Mouse (Mus musculus) embryonic facial prominence, embryonic 10.5 days (tissue): ENCODE data around the gene Vta1. TPM values are rescaled to one million over a fixed set of nuclear protein-coding genes. Genes with fewer than 3 reads are reported as not detected.

Source experiments
- DNase-seq: peaks from one replicate; pipeline ENCODE4 v3.0.0-alpha.2; 2017; ENCODE audit warnings: low spot score
- H3K27ac ChIP-seq: fragments of 300-500 bp; sonication (generic); replicated peaks from 2 replicates; pipeline ENCODE4 v1.5.1; 2016; ENCODE audit warnings: mild to moderate bottlenecking
- H3K27me3 ChIP-seq: fragments of 300-500 bp; sonication (generic); replicated peaks from 2 replicates; pipeline ENCODE4 v1.6.1; 2016; ENCODE audit warnings: low read depth, mild to moderate bottlenecking; ENCODE audit not compliant: poor library complexity, severe bottlenecking
- H3K36me3 ChIP-seq: fragments of 300-500 bp; sonication (generic); replicated peaks from 2 replicates; pipeline ENCODE4 v1.6.1; 2016; ENCODE audit warnings: mild to moderate bottlenecking, moderate library complexity
- H3K4me1 ChIP-seq: fragments of 300-500 bp; sonication (generic); 2 replicates; pipeline ENCODE4 v1.6.1; 2016
- H3K4me3 ChIP-seq: fragments of 300-500 bp; sonication (generic); 2 replicates; pipeline ENCODE4 v1.5.1; 2016; ENCODE audit warnings: mild to moderate bottlenecking, moderate library complexity
- H3K9me3 ChIP-seq: fragments of 300-500 bp; sonication (generic); 2 replicates; pipeline ENCODE4 v1.6.1; 2016; ENCODE audit warnings: mild to moderate bottlenecking
- WGBS: fragments of 180-500 bp; shearing (Covaris S2); methylation state at CpG from one replicate; pipeline ENCODE4 v1.1.7; 2016; 5-methylcytosine and 5-hydroxymethylcytosine counted together
- polyA plus RNA-seq: library from polyadenylated mRNA; unstranded; fragments of >200 nt; fragmentation: Nextera tagmentation; extraction: Ambion mirVana; gene quantifications from 2 replicates; pipeline ENCODE4 v1.2.1, GENCODE M21; 2016

Gene Vta1
- 109 and 117 TPM in 2 replicates for polyA plus RNA-seq

DNA sequence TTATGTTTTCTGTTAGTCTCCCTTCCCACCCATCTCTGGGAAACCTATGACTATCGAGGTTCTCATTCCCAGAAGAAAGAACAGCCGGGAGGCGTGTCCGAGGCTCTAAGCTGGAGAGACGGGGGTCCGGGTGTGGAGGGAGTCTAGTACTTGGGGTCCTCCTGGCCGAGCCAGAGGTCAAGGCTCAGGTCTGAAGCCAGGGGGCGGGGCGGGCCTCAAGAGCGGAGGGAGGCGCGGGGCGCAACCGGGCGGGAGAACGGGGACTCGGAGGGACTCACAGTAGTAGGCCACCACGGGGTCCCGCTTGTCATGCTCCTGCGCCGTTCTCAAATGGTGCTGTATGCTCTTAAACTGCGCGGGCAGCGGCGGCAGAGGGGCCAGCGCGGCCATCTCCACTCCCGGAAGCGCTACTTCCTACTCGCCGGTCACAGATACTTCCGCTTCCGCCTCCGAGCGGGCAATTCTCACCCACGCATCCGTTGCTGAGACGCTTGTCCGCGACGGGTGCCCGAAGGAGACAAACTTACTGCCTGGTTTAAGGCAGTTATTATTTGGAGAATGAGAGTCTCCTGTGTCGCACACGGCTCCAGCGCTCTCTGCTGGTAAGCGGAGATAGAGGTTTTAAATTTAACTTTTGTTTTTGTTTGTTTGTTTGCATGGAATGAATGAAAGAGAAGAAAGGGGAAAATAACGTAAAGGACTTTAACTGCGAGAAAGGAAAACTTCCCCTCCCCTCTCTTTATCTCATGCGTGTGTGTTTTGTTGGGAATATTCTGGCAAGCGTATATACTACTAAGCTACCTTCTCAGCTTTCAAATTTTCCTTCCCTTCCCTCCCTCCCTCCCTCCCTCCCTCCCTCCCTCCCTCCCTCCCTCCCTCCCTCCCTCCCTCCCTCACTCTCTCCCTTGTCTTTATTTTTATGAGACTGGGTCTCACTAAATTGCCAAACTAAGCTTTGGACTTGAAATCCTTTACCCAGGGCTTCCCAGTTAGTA lies at the start of gene Vta1, which contains the start of gene Nmbr:
Gene Vta1, minus strand, starts transcription at position 489 of the 995 bp plus-strand sequence.
Gene Nmbr, plus strand, starts transcription at position 520 of the 995 bp plus-strand sequence.
- peak within 1 kb of the TSS; percentile 92 for H3K4me3 ChIP-seq
- H3K4me1 ChIP-seq = peaks cover 15% of the 10 kb centered on the region
- peak; percentile 95 for DNase-seq
- WGBS = 0% methylated on average over 50 of the region's 50 CpGs
- peak within 1 kb of the TSS; percentile 88 for H3K27ac ChIP-seq
- no peaks in the 10 kb centered on the region for H3K27me3 ChIP-seq
- no peaks in the 10 kb centered on the region for H3K9me3 ChIP-seq
- no peaks in the 10 kb centered on the region for H3K36me3 ChIP-seq

DNA sequence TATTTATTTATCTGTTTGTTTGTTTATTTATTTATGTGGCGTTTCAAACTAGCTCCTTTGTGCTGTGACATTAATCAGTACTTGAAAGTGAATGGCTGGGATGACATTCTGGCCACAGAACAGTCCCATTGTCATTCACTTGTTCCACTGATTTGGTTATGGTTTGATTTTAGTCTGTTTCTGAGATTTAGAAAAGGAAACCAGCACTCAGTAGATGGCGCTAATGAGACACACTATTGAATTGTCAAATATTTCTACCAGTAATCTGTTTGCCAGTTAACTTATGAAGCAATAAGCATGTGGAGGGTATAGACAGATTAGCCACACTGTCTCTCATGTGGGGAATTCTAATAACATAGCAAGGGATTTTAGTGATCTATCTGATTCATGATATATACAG lies 28.9 kb upstream of the Vta1 start:
- 14% methylated on average over 2 of the region's 2 CpGs for WGBS

DNA sequence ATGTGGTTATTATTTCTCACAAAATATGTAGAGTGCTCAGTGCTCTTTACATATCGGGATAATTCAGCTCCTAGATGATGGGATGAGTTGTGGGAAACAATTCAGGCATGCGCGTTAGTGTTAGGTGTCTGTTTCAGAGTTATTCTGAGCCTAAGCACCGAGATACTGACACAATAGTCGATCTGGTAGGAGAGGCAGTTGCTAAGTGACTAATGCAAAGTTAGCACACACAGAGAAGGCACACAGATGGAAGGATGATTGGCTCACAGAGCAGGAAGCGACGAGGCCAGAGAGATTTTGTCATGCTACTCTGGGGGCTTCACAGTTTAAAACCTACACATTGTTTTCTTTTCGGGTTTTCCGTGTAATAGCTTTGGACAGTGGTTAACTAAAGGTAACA lies 20.3 kb upstream of the Vta1 start:
- H3K4me1 ChIP-seq = no peaks in the 10 kb centered on the region
- H3K4me3 ChIP-seq = no peak overlapping the region
- no peaks in the 10 kb centered on the region for H3K27me3 ChIP-seq
- H3K36me3 ChIP-seq = no peaks in the 10 kb centered on the region
- DNase-seq = no peak
- H3K9me3 ChIP-seq = no peaks in the 10 kb centered on the region
- no peak overlapping the region for H3K27ac ChIP-seq
- WGBS = 74% methylated on average over 9 of the region's 9 CpGs

More for the DNA sequence above, 28.9 kb upstream of the Vta1 start:
- H3K27ac ChIP-seq = no peak overlapping the region
- no peaks in the 10 kb centered on the region for H3K9me3 ChIP-seq
- no peaks in the 10 kb centered on the region for H3K27me3 ChIP-seq
- DNase-seq = no peak
- H3K4me3 ChIP-seq = no peak overlapping the region
- no peaks in the 10 kb centered on the region for H3K4me1 ChIP-seq
- H3K36me3 ChIP-seq = no peaks in the 10 kb centered on the region

DNA sequence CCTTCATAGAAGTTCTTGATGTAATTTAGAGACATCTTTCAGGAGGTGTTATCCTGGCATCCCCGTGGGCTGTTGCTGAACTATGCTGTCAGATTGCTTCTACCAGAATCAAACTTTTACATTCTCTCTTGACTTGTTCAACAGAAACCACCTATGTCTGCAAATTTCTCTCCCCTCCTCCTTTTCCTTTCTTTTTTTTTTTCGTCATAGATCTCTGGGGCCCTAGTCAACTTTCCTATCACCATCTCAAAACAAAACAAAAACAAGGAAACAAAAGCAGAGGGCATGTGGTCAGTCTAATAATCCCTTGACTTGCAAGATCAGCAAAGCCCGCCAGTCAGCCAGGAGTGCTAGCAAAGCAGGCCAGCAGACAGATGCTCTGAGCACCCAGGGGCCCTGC lies 12.8 kb upstream of the Vta1 start, which contains the start of gene Gje1:
Gene Gje1, minus strand, starts transcription at position 101 of the 400 bp plus-strand sequence.
- DNase-seq = no peak
- H3K27me3 ChIP-seq = no peaks in the 10 kb centered on the region
- WGBS = 54% methylated on average over 3 of the region's 3 CpGs
- H3K36me3 ChIP-seq = no peaks in the 10 kb centered on the region
- H3K4me3 ChIP-seq = no peak within 1 kb of the TSS
- H3K9me3 ChIP-seq = no peaks in the 10 kb centered on the region
- no peak within 1 kb of the TSS for H3K27ac ChIP-seq
- H3K4me1 ChIP-seq = no peaks in the 10 kb centered on the region

DNA sequence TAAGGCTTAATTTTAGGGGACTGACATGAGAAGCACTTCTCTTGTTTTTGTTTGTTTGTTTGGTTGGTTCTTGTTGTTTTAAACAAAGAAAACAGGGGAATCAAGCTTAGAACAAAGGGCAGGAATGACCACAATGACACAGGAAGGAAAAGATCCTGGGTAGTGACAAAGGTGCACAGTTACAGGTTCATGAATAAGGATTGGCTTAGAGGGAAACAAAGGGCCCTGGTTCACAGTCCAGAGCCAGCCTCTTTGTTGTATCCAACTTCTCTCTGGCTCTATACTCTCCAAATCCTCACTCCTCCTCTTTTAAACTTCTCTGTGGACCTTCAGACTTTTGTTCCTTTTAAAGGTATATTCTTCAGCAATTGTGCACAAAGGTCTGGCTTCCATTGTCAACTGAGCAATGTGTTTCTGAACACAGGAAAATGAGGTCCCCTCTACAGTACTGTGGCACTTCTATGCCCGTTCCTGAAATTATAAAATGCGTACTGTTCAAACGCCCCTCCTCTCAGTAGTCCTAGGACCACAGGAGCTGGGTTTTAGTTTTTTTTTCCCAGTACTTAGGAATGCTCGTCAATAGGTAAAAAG lies 1.4 kb downstream of the Vta1 start:
- 69% methylated on average over 4 of the region's 4 CpGs for WGBS
- no peak for DNase-seq
- H3K27ac ChIP-seq = no peak overlapping the region; the same call in 1 of the 2 replicates

DNA sequence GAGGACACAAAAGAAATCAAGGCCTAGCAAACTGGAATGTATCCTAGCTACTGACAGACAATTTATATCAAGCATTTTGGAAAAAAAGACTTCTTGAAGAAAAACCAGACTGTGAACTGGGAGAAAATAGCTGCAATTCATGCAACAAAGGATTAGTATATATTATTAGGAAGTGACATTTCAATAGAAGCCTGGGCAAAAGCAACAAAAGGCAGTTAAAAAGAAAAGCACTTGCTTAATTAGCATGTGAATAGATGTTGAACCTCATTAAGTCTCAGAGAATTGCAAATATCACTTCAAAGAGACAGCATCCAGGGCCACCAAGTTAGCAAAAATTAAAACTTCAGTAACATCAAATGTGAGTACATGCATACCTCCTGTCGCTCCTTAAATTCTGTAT lies 2.1 kb downstream of the Vta1 start:
- Histone ChIP-seq H3K27ac (no peak overlapping the region), H3K9me3 (no peaks in the 10 kb centered on the region), H3K27me3 (no peaks in the 10 kb centered on the region), H3K36me3 (no peaks in the 10 kb centered on the region), H3K4me1 (peaks cover 15% of the 10 kb centered on the region), H3K4me3 (peak overlapping the region; percentile 92)
- 68% methylated on average over 1 of the region's 1 CpGs for WGBS
- DNase-seq = no peak

More for the DNA sequence above, 1.4 kb downstream of the Vta1 start:
- peak overlapping the region; percentile 92 for H3K4me3 ChIP-seq
- no peaks in the 10 kb centered on the region for H3K36me3 ChIP-seq
- peaks cover 15% of the 10 kb centered on the region for H3K4me1 ChIP-seq
- no peaks in the 10 kb centered on the region for H3K9me3 ChIP-seq
- H3K27me3 ChIP-seq = no peaks in the 10 kb centered on the region

DNA sequence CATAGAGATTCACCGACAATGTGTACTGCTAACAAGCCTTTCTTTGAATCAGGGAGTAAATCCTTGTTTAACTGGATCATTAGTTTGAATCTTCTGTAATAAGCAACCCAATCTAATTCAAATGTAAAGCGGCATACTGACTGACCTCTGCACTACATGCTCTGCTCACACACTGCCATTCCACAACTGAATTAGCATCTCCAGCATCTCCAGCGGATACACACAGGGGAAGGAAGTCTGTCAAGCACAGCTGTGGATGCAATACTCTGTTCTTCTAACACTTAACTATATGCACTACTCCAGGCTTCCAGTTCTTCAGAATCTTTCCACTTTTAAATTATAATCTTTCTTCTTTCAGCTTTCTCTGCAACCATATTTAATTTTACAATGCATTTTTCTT lies 15.0 kb downstream of the Vta1 start:
- DNase-seq = no peak
- no peaks in the 10 kb centered on the region for H3K27me3 ChIP-seq
- H3K36me3 ChIP-seq = peaks cover 19% of the 10 kb centered on the region
- WGBS = 84% methylated on average over 3 of the region's 3 CpGs
- H3K27ac ChIP-seq = no peak overlapping the region
- no peaks in the 10 kb centered on the region for H3K4me1 ChIP-seq
- no peak overlapping the region for H3K4me3 ChIP-seq
- peaks cover 4% of the 10 kb centered on the region; the same call in 1 of the 2 replicates for H3K9me3 ChIP-seq

DNA sequence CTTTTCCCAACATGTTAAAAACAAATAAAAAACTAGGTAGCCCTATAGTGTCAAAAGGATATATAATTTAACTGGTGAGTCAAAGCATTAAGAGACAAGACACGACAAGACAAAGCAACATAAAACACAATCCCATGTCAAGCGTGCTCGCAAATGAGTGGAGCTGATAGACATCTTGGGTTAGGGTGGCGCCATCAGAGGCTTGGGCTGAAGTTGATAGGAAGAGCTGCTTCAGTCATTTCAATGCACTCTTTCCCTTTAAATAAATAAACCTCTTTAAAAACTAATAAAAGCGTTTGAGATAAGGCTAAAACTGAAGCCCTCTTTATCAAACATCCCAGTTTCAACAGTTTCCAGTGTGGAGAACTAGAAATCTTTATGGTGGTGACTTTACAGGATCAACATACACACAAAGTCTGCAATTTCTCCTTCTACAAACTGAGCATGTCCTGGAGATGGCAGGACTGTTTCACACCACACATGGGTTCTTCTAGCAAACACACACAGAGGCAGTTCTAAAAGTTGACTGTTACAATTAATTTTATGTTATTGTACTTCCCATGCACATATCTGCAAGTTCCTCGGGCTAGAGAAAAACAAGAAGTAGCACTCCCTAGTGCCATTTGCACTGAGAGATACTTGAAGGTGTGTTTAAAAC lies 16.4 kb downstream of the Vta1 start:
- peaks cover 4% of the 10 kb centered on the region; the same call in 1 of the 2 replicates for H3K9me3 ChIP-seq
- no peak overlapping the region for H3K27ac ChIP-seq
- 91% methylated on average over 6 of the region's 6 CpGs for WGBS
- peaks cover 27% of the 10 kb centered on the region for H3K36me3 ChIP-seq
- H3K27me3 ChIP-seq = no peaks in the 10 kb centered on the region
- DNase-seq = no peak
- H3K4me3 ChIP-seq = no peak overlapping the region
- H3K4me1 ChIP-seq = no peaks in the 10 kb centered on the region

DNA sequence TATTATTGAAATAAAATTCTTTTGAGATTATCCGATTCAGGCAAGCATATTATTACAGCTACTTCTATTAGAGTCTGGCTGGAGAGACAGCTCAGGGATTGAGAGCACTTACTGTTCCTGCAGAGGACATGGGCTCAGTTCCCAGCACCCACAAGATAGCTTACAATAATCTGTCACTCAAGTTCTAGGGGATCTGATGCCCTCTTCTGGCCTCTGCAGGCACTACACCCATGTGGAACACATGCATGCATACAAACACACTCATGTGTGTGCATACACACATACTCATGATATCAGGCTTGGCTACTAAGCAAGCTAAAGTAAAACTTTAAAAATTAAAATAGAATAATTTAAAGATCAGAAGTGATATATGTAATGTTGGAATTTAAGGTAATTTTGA lies 19.7 kb downstream of the Vta1 start:
- no peak overlapping the region for H3K27ac ChIP-seq
- no peaks in the 10 kb centered on the region for H3K4me1 ChIP-seq
- no peak overlapping the region for H3K4me3 ChIP-seq
- peaks cover 4% of the 10 kb centered on the region; the same call in 1 of the 2 replicates for H3K9me3 ChIP-seq
- no peaks in the 10 kb centered on the region for H3K27me3 ChIP-seq
- H3K36me3 ChIP-seq = peaks cover 27% of the 10 kb centered on the region
- 94% methylated on average over 1 of the region's 1 CpGs for WGBS
- DNase-seq = no peak

DNA sequence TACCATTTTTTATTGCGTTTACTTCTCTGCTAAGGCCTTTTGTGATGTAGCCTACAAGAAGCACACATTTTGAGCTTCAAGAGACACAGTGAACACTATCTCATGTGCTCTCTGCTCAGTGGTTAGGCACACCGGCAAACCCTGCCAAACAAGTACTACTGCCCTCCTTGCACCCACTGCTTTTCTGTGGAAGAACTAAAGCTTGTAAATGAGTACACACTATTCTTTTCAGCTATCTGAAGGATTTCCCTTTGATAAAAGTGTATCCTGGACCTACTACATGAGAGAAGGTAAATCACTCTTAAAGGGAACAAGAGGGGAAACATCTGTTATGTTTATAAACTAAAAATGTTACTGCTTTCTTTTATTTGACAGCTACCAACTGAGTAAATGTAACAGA lies 39.2 kb downstream of the Vta1 start:
- H3K9me3 ChIP-seq = no peaks in the 10 kb centered on the region
- no peak overlapping the region for H3K27ac ChIP-seq
- H3K27me3 ChIP-seq = no peaks in the 10 kb centered on the region
- DNase-seq = no peak
- no peaks in the 10 kb centered on the region for H3K4me1 ChIP-seq
- no peak overlapping the region for H3K4me3 ChIP-seq
- peaks cover 41% of the 10 kb centered on the region for H3K36me3 ChIP-seq
- WGBS = 96% methylated on average over 2 of the region's 2 CpGs

DNA sequence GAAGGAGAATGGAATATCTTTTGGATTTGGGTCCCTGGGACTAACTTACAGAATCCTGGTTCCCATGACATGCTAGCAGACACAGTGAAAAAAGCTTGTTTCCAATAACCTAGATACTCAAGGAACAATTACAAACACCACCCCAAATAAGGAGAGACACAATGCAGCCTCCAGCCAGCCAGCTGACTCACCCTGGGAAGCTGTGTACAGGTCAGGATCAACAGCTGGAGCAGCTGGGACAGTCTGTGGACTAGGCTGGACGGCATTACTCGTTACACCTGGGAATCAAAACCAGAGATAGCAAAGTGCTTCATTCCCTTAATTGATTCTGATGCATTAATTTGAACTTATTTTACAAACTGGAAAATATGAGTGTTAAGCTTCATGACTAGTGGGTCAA lies 44.5 kb downstream of the Vta1 start:
- Histone ChIP-seq H3K9me3 (no peaks in the 10 kb centered on the region), H3K4me1 (no peaks in the 10 kb centered on the region), H3K27me3 (no peaks in the 10 kb centered on the region), H3K36me3 (peaks cover 29% of the 10 kb centered on the region), H3K27ac (no peak overlapping the region), H3K4me3 (no peak overlapping the region)
- no peak for DNase-seq
- WGBS = 84% methylated on average over 2 of the region's 2 CpGs

DNA sequence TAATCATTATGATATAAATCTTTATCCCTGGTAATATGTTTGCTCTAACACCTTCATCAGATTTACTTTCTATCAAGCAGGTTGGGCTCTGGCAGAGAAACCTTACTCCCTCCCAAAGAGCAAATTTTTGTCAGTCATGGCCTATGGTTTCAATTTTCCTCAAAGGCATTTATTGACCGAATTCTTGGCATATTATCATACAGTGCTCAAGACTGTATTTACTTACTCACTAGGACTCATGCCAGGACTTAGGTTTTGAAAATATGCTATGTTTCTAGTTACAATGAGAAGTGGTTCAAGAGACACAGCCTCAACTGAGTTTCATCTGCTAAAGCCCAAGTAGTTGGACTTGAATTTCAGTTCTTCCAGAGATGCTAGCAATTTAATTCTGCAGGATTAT lies 65.7 kb downstream of the Vta1 start:
- Histone ChIP-seq H3K27ac (no peak overlapping the region), H3K4me1 (no peaks in the 10 kb centered on the region), H3K27me3 (no peaks in the 10 kb centered on the region), H3K36me3 (no peaks in the 10 kb centered on the region), H3K9me3 (no peaks in the 10 kb centered on the region), H3K4me3 (no peak overlapping the region)
- 81% methylated on average over 1 of the region's 1 CpGs for WGBS
- no peak for DNase-seq
